Mouse (Mus musculus): ENCODE data around the gene Melk. TPM values are rescaled to one million over a fixed set of nuclear protein-coding genes. Genes with fewer than 3 reads are reported as not detected.

Gene Melk
- 0.56 TPM in 1 of 2 replicates, not detected in the other for polyA plus RNA-seq (2012; ENCODE audit: insufficient read depth, low replicate concordance)

DNA sequence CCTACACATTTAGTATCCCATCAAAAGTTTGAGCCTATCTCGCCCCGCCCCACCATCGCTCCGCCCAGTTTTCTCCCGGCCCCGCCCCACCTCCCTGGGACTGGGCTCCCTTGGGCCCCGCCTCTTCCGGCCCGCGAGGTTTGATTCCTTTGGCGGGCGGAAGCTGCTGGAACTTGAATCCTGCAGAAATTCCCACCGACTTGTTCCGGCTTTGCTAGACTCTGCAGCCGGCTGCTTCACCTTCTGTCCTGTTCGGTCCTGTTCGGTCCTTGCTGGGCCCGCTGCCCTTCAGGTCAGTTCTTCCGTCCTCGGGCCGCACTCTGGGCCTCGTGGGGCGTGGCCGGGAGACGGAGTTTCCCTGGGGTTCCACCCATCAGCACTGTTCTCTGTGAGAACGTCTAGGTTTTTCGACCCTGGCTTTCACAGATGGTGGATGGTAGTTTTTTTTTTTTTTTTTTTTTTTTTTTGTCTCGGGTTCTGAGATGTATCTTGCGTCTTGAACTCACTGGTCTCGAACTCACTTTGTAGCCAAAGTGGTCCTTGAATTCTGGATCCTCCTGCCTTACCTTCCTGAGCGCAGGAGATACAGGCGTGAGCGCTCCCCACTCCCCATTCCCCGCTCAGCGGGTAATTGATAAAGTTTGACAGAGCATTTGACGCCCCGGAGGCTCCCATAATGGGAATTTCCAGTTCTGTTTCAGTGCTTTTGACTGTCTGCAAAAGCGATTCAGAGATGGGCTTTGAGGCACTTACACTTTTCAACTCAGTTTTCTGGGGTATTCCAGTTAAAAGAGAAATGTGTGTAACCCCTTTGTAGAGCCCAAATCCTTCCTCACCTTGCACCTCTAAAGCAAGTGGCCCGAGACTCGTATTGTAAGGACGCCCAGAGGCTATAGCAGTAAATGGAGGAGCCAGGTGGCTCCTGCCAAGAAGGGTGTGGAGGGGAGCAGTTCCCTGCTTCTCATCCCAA is at the start of gene Melk:
Gene Melk (plus strand): TSS at position 96 of the 970 bp plus-strand sequence.
- H3K27me3 ChIP-seq (replicated peaks) = no peaks in the 10 kb centered on the region
- peaks cover 4% of the 10 kb centered on the region for H3K9me3 ChIP-seq
- TF ChIP-seq FLI1 (IDR thresholded peaks at IDR 0.05; ENCODE audit: low read length) (no peak; the same call in 1 of the 2 replicates), GATA1 (IDR thresholded peaks at IDR 0.05; ENCODE audit: borderline replicate concordance, low read length) (no peak)
- peaks cover 4% of the 10 kb centered on the region for H3K36me3 ChIP-seq (replicated peaks; ENCODE audit: low read length)
- H3K4me3 ChIP-seq (replicated peaks) = peak within 1 kb of the TSS; percentile 95
- peaks cover 10% of the 10 kb centered on the region for H3K4me1 ChIP-seq

DNA sequence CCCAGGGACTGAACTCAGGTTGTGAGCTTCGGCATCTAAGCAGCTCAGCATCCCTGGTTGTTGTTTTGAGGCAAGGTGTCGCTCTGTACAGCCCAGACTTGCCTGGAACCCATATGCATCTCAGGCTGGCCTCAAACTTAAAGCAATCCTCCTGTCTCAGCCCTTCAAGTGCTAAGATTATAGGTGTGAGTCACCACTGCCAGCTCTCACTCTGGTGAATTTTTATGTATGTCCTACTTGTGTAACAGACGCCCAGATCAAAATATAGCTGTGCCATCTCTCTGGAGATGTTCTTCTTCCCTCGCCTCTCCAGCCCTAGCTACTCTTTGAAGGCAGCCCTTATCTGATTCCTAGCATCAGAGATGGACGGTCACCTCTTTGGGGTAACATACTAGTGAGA is 49.2 kb upstream of the Melk start:
- H3K4me3 ChIP-seq (replicated peaks) = peak overlapping the region; percentile 42
- H3K4me1 ChIP-seq = peaks cover 26% of the 10 kb centered on the region
- peaks cover 51% of the 10 kb centered on the region for H3K27me3 ChIP-seq (replicated peaks)
- H3K36me3 ChIP-seq (replicated peaks; ENCODE audit: low read length) = no peaks in the 10 kb centered on the region
- TF ChIP-seq FLI1 (IDR thresholded peaks at IDR 0.05; ENCODE audit: low read length) = no peak
- no peak for TF ChIP-seq GATA1 (IDR thresholded peaks at IDR 0.05; ENCODE audit: borderline replicate concordance, low read length)
- no peaks in the 10 kb centered on the region for H3K9me3 ChIP-seq

DNA sequence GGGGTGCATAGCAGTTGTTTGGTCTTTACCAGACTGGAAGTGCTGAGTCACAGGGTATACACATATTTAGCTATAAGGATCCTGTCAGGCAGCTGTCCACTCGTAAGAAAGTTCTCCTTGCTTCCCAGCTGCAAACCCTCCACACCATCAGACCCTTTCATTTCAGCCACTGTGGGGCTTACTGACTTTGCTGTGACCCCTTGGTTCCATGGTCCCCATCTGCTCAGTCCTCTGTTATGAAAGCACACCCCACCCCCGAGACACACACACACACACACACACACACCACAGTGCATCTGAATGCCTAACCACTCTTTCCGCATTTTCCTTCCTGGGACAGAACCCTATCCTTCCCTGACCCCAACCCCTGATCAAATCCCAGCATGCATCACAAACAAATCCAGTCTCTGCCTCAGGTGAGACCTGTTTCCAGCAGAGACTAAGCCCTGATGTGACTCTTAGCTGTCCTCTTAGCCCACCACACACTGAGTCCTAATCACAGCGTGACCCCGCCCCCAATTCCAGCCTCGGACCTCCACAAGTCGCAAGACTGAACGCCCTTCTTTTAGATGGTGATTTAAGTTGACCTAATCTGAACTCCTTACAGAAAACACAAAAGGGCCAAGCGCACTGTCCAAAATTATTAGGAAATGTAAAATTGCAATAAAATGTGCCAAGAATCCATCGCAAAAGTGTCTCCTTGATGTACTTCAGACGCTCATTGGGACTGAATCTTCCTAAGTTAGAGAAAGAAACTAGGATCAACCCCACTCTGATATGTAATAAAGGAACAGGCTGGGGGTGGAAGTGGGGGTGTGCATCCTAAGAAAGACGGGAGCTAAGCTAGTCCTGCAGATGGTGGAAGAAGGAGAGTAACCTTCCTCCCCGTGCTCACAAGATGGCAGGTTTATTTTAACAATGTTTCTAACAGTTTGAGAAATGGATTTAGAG is 48.4 kb upstream of the Melk start:
- Histone ChIP-seq H3K4me3 (replicated peaks) (peak overlapping the region; percentile 42), H3K27me3 (replicated peaks) (peaks cover 47% of the 10 kb centered on the region), H3K4me1 (peaks cover 26% of the 10 kb centered on the region), H3K36me3 (replicated peaks; ENCODE audit: low read length) (no peaks in the 10 kb centered on the region), H3K9me3 (no peaks in the 10 kb centered on the region)
- TF ChIP-seq FLI1 (IDR thresholded peaks at IDR 0.05; ENCODE audit: low read length) = no peak
- no peak for TF ChIP-seq GATA1 (IDR thresholded peaks at IDR 0.05; ENCODE audit: borderline replicate concordance, low read length)

DNA sequence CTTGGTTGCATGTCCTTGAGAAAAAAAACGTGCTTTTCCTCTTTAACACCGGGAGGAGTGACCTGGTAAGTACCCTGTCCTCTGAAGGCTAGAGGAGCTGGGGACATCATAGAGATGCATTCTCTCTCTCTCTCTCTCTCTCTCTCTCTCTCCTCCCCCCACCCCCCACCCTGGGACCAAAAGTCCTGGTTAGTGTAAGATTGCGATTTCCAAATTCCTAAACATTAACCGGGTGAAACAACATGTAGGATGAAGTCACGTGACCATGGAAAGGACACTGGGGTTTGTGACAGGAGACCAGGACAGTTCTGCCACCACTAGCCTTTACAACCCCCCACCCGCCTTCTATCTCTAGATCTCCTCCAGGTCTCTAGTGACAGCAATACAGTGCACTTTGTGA is 47.5 kb upstream of the Melk start:
- H3K36me3 ChIP-seq (replicated peaks; ENCODE audit: low read length) = no peaks in the 10 kb centered on the region
- no peaks in the 10 kb centered on the region for H3K9me3 ChIP-seq
- no peak overlapping the region for H3K4me3 ChIP-seq (replicated peaks)
- peaks cover 38% of the 10 kb centered on the region for H3K27me3 ChIP-seq (replicated peaks)
- TF ChIP-seq GATA1 (IDR thresholded peaks at IDR 0.05; ENCODE audit: borderline replicate concordance, low read length) (no peak), FLI1 (IDR thresholded peaks at IDR 0.05; ENCODE audit: low read length) (no peak)
- peaks cover 26% of the 10 kb centered on the region for H3K4me1 ChIP-seq

DNA sequence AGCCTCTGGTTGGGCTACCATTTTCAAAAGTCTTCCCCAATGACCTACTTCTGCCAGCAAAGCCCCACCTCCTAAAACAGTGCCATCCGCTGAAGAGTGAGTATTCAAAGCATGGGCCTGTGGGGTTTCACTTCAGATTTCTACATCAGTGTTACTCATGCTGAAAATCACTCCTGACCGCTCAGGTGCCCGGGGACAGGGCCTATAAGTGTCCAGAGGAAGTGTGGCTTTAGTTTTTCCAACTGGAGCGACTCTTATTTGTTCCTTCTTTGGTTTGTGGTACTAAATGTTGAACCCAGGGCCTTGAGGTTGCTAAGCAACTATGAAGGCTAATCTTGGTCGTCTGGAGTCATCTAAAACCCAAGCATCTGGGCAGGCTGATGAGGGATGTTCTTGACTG is 46.1 kb upstream of the Melk start:
- Histone ChIP-seq H3K4me1 (peaks cover 20% of the 10 kb centered on the region), H3K36me3 (replicated peaks; ENCODE audit: low read length) (no peaks in the 10 kb centered on the region)

DNA sequence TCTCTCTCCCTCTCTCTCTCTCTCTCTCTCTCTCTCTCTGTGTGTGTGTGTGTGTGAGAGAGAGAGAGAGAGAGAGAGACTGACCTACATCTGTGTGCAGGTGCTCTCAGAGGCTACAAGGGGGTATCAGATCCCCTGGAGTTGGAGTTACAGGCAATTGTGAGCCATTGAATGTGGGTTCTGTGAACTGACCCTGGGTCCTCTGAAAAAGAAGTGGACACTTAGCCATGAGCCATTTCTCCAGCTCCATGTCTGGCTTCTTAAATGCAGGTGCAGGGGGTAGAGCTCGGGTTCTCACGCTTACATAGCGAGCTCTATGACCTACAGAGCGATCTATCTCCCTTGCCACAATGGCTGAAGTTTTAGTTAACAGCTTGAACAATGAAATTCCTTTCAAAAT is 41.5 kb upstream of the Melk start:
- Histone ChIP-seq H3K4me3 (replicated peaks) (no peak overlapping the region), H3K4me1 (no peaks in the 10 kb centered on the region), H3K36me3 (replicated peaks; ENCODE audit: low read length) (no peaks in the 10 kb centered on the region), H3K27me3 (replicated peaks) (peaks cover 7% of the 10 kb centered on the region), H3K9me3 (no peaks in the 10 kb centered on the region)
- TF ChIP-seq GATA1 (IDR thresholded peaks at IDR 0.05; ENCODE audit: borderline replicate concordance, low read length) = no peak
- no peak for TF ChIP-seq FLI1 (IDR thresholded peaks at IDR 0.05; ENCODE audit: low read length)

More for the DNA sequence above, 46.1 kb upstream of the Melk start:
- peaks cover 27% of the 10 kb centered on the region for H3K27me3 ChIP-seq (replicated peaks)
- no peak for TF ChIP-seq FLI1 (IDR thresholded peaks at IDR 0.05; ENCODE audit: low read length)
- no peak for TF ChIP-seq GATA1 (IDR thresholded peaks at IDR 0.05; ENCODE audit: borderline replicate concordance, low read length)
- H3K4me3 ChIP-seq (replicated peaks) = no peak overlapping the region
- H3K9me3 ChIP-seq = no peaks in the 10 kb centered on the region

DNA sequence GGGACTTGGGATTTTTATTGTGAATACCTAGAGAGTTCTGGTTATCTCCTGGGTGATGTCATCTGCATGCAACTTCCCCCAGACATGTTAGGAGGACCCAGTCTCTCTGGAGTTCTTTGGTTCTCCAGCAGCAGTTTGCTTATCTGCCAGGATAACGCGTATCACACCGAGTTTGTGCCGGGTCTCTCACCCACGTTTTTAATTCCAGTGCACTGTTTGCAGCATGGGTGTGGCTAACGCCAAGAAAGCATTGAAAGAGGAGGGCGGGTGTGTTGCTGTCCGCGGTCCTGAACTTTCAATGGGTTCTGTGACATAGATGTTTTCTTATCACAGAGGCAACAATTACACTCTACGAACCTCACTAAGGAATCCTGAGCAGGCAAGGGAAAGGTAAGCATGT is 40.4 kb upstream of the Melk start:
- TF ChIP-seq FLI1 (IDR thresholded peaks at IDR 0.05; ENCODE audit: low read length) (no peak), GATA1 (IDR thresholded peaks at IDR 0.05; ENCODE audit: borderline replicate concordance, low read length) (no peak)
- Histone ChIP-seq H3K9me3 (no peaks in the 10 kb centered on the region), H3K36me3 (replicated peaks; ENCODE audit: low read length) (no peaks in the 10 kb centered on the region), H3K4me1 (no peaks in the 10 kb centered on the region), H3K27me3 (replicated peaks) (no peaks in the 10 kb centered on the region), H3K4me3 (replicated peaks) (no peak overlapping the region)

DNA sequence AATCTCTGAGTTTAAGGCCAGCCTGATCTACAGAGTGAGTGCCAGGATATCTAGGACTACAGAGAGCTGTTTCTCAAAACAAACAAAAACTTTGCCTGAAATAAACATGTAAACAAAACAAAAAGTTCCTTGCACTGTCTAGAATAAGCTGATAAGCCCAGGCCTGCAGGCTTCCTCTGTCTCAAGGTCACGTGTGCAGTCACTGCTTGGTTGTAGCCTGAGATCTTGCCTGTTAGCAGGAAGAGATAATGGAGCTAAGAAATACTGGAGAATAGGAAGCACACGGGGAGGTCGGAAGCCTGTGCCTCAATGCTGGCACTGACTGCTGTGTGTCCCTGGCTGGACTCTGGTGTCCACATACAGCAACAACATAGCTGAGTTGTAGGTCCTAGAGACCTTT is 35.2 kb upstream of the Melk start:
- Histone ChIP-seq H3K9me3 (no peaks in the 10 kb centered on the region), H3K4me1 (no peaks in the 10 kb centered on the region), H3K36me3 (replicated peaks; ENCODE audit: low read length) (no peaks in the 10 kb centered on the region), H3K27me3 (replicated peaks) (no peaks in the 10 kb centered on the region), H3K4me3 (replicated peaks) (no peak overlapping the region)
- TF ChIP-seq FLI1 (IDR thresholded peaks at IDR 0.05; ENCODE audit: low read length) (no peak), GATA1 (IDR thresholded peaks at IDR 0.05; ENCODE audit: borderline replicate concordance, low read length) (no peak)

DNA sequence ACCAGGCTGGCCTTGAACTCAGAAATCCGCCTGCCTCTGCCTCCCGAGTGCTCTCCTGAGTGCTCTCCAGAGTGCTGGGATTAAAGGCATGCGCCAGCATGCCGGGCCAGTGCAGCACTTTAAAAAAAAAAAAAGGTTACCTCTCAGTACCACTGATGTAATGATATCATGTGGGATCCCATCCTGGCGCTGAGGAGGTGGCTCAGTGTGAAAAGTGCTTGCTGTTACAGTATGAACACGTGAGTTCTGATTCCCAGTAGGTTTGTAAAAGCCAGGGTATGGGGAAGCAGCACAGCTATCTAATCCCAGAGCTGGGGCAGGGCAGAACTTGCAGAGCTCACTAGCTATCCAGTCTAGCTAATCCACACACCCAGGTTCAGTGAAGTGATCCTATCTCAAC is 33.2 kb upstream of the Melk start:
- no peak for TF ChIP-seq GATA1 (IDR thresholded peaks at IDR 0.05; ENCODE audit: borderline replicate concordance, low read length)
- TF ChIP-seq FLI1 (IDR thresholded peaks at IDR 0.05; ENCODE audit: low read length) = no peak
- 0 out of 2 replicates have a peak, but pooled peaks cover 3% of the 10 kb centered on the region for H3K4me1 ChIP-seq
- no peak overlapping the region for H3K4me3 ChIP-seq (replicated peaks)
- H3K9me3 ChIP-seq = no peaks in the 10 kb centered on the region
- H3K36me3 ChIP-seq (replicated peaks; ENCODE audit: low read length) = no peaks in the 10 kb centered on the region
- peaks cover 4% of the 10 kb centered on the region for H3K27me3 ChIP-seq (replicated peaks)

Measured in megakaryocyte, embryonic 14.5 days (primary cell).